Mouse (Mus musculus) cortical plate, adult 2 months (tissue): ENCODE measurements around the gene Glt6d1. TPM values are rescaled to one million over a fixed set of nuclear protein-coding genes. Genes with fewer than 3 reads are reported as not detected.

ENCODE experiments used
- H3K27ac ChIP-seq: fragments of 200-500 bp; 2 replicates; pipeline ENCODE4 v1.5.1; 2012; ENCODE audit warnings: low read length, control low read depth, inconsistent platforms; ENCODE audit not compliant: insufficient read depth
- H3K4me1 ChIP-seq: fragments of 200-500 bp; 2 replicates; pipeline ENCODE4 v1.6.1; 2011; ENCODE audit warnings: low read length; ENCODE audit not compliant: control insufficient read depth, insufficient read depth
- H3K4me3 ChIP-seq: fragments of 200-500 bp; 2 replicates; pipeline ENCODE4 v1.5.1; 2011; ENCODE audit warnings: mild to moderate bottlenecking, low read length, control low read depth; ENCODE audit not compliant: insufficient read depth
- CTCF ChIP-seq: fragments of 200-500 bp; IDR thresholded peaks from 2 replicates; pipeline ENCODE4 v1.5.1; 2011; ENCODE audit warnings: mild to moderate bottlenecking, control low read depth, low read length; ENCODE audit not compliant: insufficient read depth; ENCODE audit errors: extremely low read depth
- POLR2A ChIP-seq: fragments of 200-500 bp; IDR thresholded peaks from 2 replicates; pipeline ENCODE4 v1.6.1; 2011; ENCODE audit warnings: mild to moderate bottlenecking, low read length, control low read depth; ENCODE audit not compliant: insufficient read depth; ENCODE audit errors: extremely low read depth
- polyA plus RNA-seq: library from polyadenylated mRNA; depleted of rRNA; stranded (reverse); fragments of >200 nt; gene quantifications from 2 replicates; pipeline ENCODE4 v1.2.3, GENCODE M21; 2012

The Glt6d1 gene
- polyA plus RNA-seq, 1 experiment: not detected

DNA sequence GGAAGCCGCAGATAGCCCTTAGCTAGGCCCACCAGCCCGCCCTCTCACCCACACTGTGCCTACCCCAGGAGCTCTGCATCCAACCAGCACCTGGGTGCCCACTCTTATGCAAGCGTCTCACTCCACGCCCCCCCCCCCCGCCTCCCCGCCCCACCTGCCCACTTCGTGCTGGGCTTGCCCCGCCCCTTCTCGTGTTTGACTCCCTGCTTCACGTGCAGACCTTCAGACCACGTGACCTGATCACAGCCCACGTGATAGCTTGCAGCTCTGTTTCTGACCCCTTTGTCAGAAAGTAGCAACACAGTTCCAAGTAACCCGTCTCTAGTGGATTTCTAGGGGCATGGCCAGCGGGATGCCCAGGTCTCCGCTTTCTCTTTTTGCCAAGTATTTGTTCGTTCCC, 31.6 kb upstream of the Glt6d1 start, which contains the start of gene Sohlh1:
Sohlh1 (minus strand) TSS at position 23 of the 400 bp plus-strand sequence.
- no peak within 1 kb of the TSS for H3K4me3 ChIP-seq
- TF ChIP-seq CTCF (no peak), POLR2A (no peak)

GRCm38 (mm10) chr2:25846516-25846915, 30.9 kb upstream of the Glt6d1 start:
- TF ChIP-seq CTCF: no peak
- no peak for TF ChIP-seq POLR2A
- Histone ChIP-seq H3K27ac (no peak overlapping the region), H3K4me1 (peaks cover 3% of the 10 kb centered on the region; the same call in 1 of the 2 replicates), H3K4me3 (no peak overlapping the region)

More for the DNA sequence above, 31.6 kb upstream of the Glt6d1 start, which contains the start of gene Sohlh1:
- no peak within 1 kb of the TSS for H3K27ac ChIP-seq
- peaks cover 3% of the 10 kb centered on the region; the same call in 1 of the 2 replicates for H3K4me1 ChIP-seq

- Histone ChIP-seq H3K4me3 (no peak overlapping the region), H3K4me1 (peaks cover 3% of the 10 kb centered on the region; the same call in 1 of the 2 replicates)
Measured at GRCm38 (mm10) chr2:25844097-25844496, 28.4 kb upstream of the Glt6d1 start.

GRCm38 (mm10) chr2:25842758-25843157, 27.1 kb upstream of the Glt6d1 start:
- TF ChIP-seq POLR2A (no peak), CTCF (no peak)
- peaks cover 3% of the 10 kb centered on the region; the same call in 1 of the 2 replicates for H3K4me1 ChIP-seq
- no peak overlapping the region for H3K27ac ChIP-seq
- H3K4me3 ChIP-seq: no peak overlapping the region

More at GRCm38 (mm10) chr2:25844097-25844496, 28.4 kb upstream of the Glt6d1 start:
- H3K27ac ChIP-seq: no peak overlapping the region
- TF ChIP-seq POLR2A (no peak), CTCF (no peak)

- TF ChIP-seq POLR2A: no peak
- TF ChIP-seq CTCF: no peak
- H3K4me3 ChIP-seq: no peak overlapping the region
- peaks cover 3% of the 10 kb centered on the region; the same call in 1 of the 2 replicates for H3K4me1 ChIP-seq
- H3K27ac ChIP-seq: no peak overlapping the region
Measured at GRCm38 (mm10) chr2:25842161-25842560, 26.5 kb upstream of the Glt6d1 start.

- H3K27ac ChIP-seq: no peak overlapping the region
- H3K4me3 ChIP-seq: no peak overlapping the region
- TF ChIP-seq POLR2A (no peak), CTCF (peak; percentile 97)
- H3K4me1 ChIP-seq: no peaks in the 10 kb centered on the region
Measured at GRCm38 (mm10) chr2:25836291-25836690, 20.6 kb upstream of the Glt6d1 start.

DNA sequence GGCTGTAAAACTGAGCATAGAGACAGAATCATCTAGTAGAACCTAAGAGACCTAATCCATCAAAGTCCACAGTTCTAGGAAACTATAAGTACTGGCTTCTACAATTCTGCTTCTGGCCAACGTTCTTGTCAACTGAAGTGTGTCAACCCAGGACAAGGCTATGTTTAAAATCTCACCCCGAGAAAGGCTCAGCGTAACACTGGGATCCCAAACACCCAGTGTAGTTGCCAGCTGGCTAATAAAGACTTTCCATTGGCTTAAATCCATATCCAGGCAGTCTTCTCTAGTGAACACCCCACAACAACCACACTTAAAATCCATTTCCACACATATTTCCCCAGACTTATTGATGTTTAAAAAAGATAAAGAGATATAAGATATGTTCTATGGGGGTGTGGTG, 15.1 kb upstream of the Glt6d1 start:
- TF ChIP-seq POLR2A (no peak), CTCF (no peak)
- Histone ChIP-seq H3K27ac (no peak overlapping the region), H3K4me3 (no peak overlapping the region), H3K4me1 (no peaks in the 10 kb centered on the region)

DNA sequence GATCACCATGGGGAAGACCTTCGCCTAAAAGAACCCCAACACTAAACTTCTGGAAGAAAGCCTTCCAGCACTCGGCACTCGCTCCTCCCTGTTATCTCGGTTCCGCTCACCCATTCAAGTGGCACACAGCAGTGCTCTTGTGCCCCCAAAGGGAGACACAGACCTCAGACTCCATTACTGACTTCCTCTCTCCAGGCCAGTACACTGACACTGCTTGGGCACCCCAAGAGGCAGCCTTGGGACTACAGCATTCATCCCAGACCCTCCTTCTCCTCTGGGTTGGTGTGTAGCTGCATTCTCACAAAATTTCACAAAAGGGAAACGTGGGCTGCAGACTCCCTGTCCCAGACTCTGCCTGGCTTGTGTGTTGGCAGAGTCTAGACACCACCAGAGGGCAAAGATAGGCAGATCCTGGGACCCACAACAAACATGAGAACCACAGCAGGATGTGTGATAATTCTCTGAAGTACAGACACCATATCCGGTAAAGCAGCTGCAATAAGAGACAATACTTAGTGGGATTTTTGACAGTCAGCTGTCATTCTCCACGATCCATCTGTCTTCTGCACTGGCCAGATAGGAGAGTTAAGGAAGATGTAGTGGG, 12.8 kb upstream of the Glt6d1 start:
- Histone ChIP-seq H3K4me3 (no peak overlapping the region), H3K4me1 (no peaks in the 10 kb centered on the region), H3K27ac (no peak overlapping the region)
- TF ChIP-seq POLR2A: no peak
- no peak for TF ChIP-seq CTCF

GRCm38 (mm10) chr2:25824751-25825150, 9.1 kb upstream of the Glt6d1 start:
- TF ChIP-seq CTCF (no peak), POLR2A (no peak)
- H3K4me1 ChIP-seq: no peaks in the 10 kb centered on the region

GRCm38 (mm10) chr2:25822806-25823205, 7.2 kb upstream of the Glt6d1 start, which contains the start of gene Lcn9:
Gene Lcn9 (plus strand): TSS chr2:25823153.
- TF ChIP-seq CTCF: no peak
- TF ChIP-seq POLR2A: no peak
- no peak within 1 kb of the TSS for H3K4me3 ChIP-seq
- no peak within 1 kb of the TSS for H3K27ac ChIP-seq
- no peaks in the 10 kb centered on the region for H3K4me1 ChIP-seq

More at GRCm38 (mm10) chr2:25824751-25825150, 9.1 kb upstream of the Glt6d1 start:
- H3K27ac ChIP-seq: no peak overlapping the region
- no peak overlapping the region for H3K4me3 ChIP-seq

- Histone ChIP-seq H3K4me1 (no peaks in the 10 kb centered on the region), H3K4me3 (no peak overlapping the region), H3K27ac (no peak overlapping the region)
- TF ChIP-seq POLR2A (no peak), CTCF (no peak)
Measured at GRCm38 (mm10) chr2:25813364-25813763, 2.3 kb downstream of the Glt6d1 start.

- TF ChIP-seq POLR2A: no peak
- no peak for TF ChIP-seq CTCF
- Histone ChIP-seq H3K4me1 (no peaks in the 10 kb centered on the region), H3K4me3 (no peak overlapping the region), H3K27ac (no peak overlapping the region)
Measured at GRCm38 (mm10) chr2:25811711-25812110, 3.9 kb downstream of the Glt6d1 start.
